Mouse (Mus musculus) embryonic facial prominence, embryonic 15.5 days (tissue): ENCODE measurements around the gene Alas2. TPM values are rescaled to one million over a fixed set of nuclear protein-coding genes. Genes with fewer than 3 reads are reported as not detected.

Experiments used
- ATAC-seq: fragments of 200-750 bp; cut with Nextera tagmentation; 2 replicates; pipeline ENCODE4 v1.8.0; 2017; ENCODE audit warnings: low read depth, moderate TSS enrichment; ENCODE audit not compliant: insufficient number of reproducible peaks, low FRiP score, low TSS enrichment
- H3K27ac ChIP-seq: fragments of 300-500 bp; sonication (generic); replicated peaks from 2 replicates; pipeline ENCODE4 v1.5.1; 2015; ENCODE audit warnings: mild to moderate bottlenecking, inconsistent platforms
- H3K27me3 ChIP-seq: fragments of 300-500 bp; sonication (generic); 2 replicates; pipeline ENCODE4 v1.6.1; 2015; ENCODE audit warnings: inconsistent platforms
- H3K36me3 ChIP-seq: fragments of 300-500 bp; sonication (generic); 2 replicates; pipeline ENCODE4 v1.6.1; 2015; ENCODE audit warnings: mild to moderate bottlenecking, inconsistent platforms
- H3K4me1 ChIP-seq: fragments of 300-500 bp; sonication (generic); 2 replicates; pipeline ENCODE4 v1.6.1; 2015; ENCODE audit warnings: inconsistent platforms
- H3K4me2 ChIP-seq: fragments of 300-500 bp; sonication (generic); replicated peaks from 2 replicates; pipeline ENCODE4 v1.6.1; 2015; ENCODE audit warnings: mild to moderate bottlenecking, inconsistent platforms
- H3K4me3 ChIP-seq: fragments of 300-500 bp; sonication (generic); replicated peaks from 2 replicates; pipeline ENCODE4 v1.5.1; 2015; ENCODE audit warnings: mild to moderate bottlenecking, inconsistent platforms
- H3K9ac ChIP-seq: fragments of 300-500 bp; sonication (generic); 2 replicates; pipeline ENCODE4 v1.6.1; 2015; ENCODE audit warnings: inconsistent platforms
- H3K9me3 ChIP-seq: fragments of 300-500 bp; sonication (generic); replicated peaks from 2 replicates; pipeline ENCODE4 v1.6.1; 2016; ENCODE audit warnings: inconsistent platforms
- WGBS: fragments of 180-500 bp; shearing (Covaris S2); methylation state at CpG from one replicate; pipeline ENCODE4 v1.1.7; 2015; 5-methylcytosine and 5-hydroxymethylcytosine counted together
- polyA plus RNA-seq: library from polyadenylated mRNA; unstranded; fragments of >200 nt; fragmentation: Nextera tagmentation; extraction: Ambion mirVana; gene quantifications from 2 replicates; pipeline ENCODE4 v1.2.1, GENCODE M21; 2015

Gene Alas2
- polyA plus RNA-seq, 1 experiment from 2014 or later: 66.9 TPM

- Histone ChIP-seq H3K27me3 (peaks cover 5% of the 10 kb centered on the region; the same call in 1 of the 2 replicates), H3K9me3 (no peaks in the 10 kb centered on the region), H3K27ac (no peak overlapping the region), H3K4me3 (no peak overlapping the region), H3K9ac (no peak overlapping the region), H3K36me3 (no peaks in the 10 kb centered on the region), H3K4me1 (no peaks in the 10 kb centered on the region), H3K4me2 (no peak overlapping the region)
- 85% methylated on average over 12 of the region's 12 CpGs for WGBS
- no peak for ATAC-seq
Observed at GRCm38 (mm10) chrX:150564644-150565357, 17.6 kb downstream of the Alas2 start.

- H3K27me3 ChIP-seq: no peaks in the 10 kb centered on the region
- H3K4me2 ChIP-seq: no peak overlapping the region
- no peak overlapping the region for H3K4me3 ChIP-seq
- H3K36me3 ChIP-seq: peaks cover 15% of the 10 kb centered on the region
- H3K9me3 ChIP-seq: no peaks in the 10 kb centered on the region
- H3K4me1 ChIP-seq: no peaks in the 10 kb centered on the region
- no peak overlapping the region for H3K27ac ChIP-seq
- H3K9ac ChIP-seq: no peak overlapping the region
- ATAC-seq: no peak
Observed at GRCm38 (mm10) chrX:150581921-150582320, 34.7 kb downstream of the Alas2 start.

GRCm38 (mm10) chrX:150585116-150585515, 37.9 kb downstream of the Alas2 start:
- Histone ChIP-seq H3K36me3 (peaks cover 15% of the 10 kb centered on the region), H3K4me1 (no peaks in the 10 kb centered on the region), H3K27ac (no peak overlapping the region), H3K4me2 (no peak overlapping the region), H3K9ac (no peak overlapping the region), H3K27me3 (no peaks in the 10 kb centered on the region), H3K4me3 (no peak overlapping the region), H3K9me3 (no peaks in the 10 kb centered on the region)
- WGBS: 89% methylated on average over 8 of the region's 8 CpGs
- ATAC-seq: no peak

GRCm38 (mm10) chrX:150588023-150588764, 41.0 kb downstream of the Alas2 start, which contains the start of gene Pfkfb1:
TSS of gene Pfkfb1 (plus strand) at chrX:150588229.
- WGBS: 18% methylated on average over 35 of the region's 35 CpGs
- H3K9me3 ChIP-seq: no peaks in the 10 kb centered on the region

GRCm38 (mm10) chrX:150589696-150590095, 42.5 kb downstream of the Alas2 start, which contains the start of gene Apex2:
TSS of gene Apex2 (minus strand) at chrX:150589868.
- Histone ChIP-seq H3K4me3 (peak within 1 kb of the TSS; percentile 55), H3K9ac (no peak within 1 kb of the TSS)

More at GRCm38 (mm10) chrX:150588023-150588764, 41.0 kb downstream of the Alas2 start, which contains the start of gene Pfkfb1:
- peaks cover 7% of the 10 kb centered on the region; the same call in 1 of the 2 replicates for H3K36me3 ChIP-seq
- H3K4me2 ChIP-seq: peak within 1 kb of the TSS; percentile 53
- H3K4me3 ChIP-seq: peak within 1 kb of the TSS; percentile 55
- peak; percentile 87 for ATAC-seq
- H3K27me3 ChIP-seq: no peaks in the 10 kb centered on the region
- H3K9ac ChIP-seq: peak within 1 kb of the TSS; percentile 39
- H3K27ac ChIP-seq: peak within 1 kb of the TSS; percentile 84
- H3K4me1 ChIP-seq: no peaks in the 10 kb centered on the region

GRCm38 (mm10) chrX:150593266-150594035, 46.3 kb downstream of the Alas2 start:
- Histone ChIP-seq H3K9me3 (no peaks in the 10 kb centered on the region), H3K27me3 (no peaks in the 10 kb centered on the region; the same call in none of the 2 replicates), H3K4me3 (no peak overlapping the region), H3K4me2 (no peak overlapping the region), H3K27ac (no peak overlapping the region), H3K9ac (no peak overlapping the region), H3K4me1 (no peaks in the 10 kb centered on the region), H3K36me3 (no peaks in the 10 kb centered on the region)
- no peak for ATAC-seq
- 79% methylated on average over 12 of the region's 12 CpGs for WGBS

More at GRCm38 (mm10) chrX:150589696-150590095, 42.5 kb downstream of the Alas2 start, which contains the start of gene Apex2:
- H3K36me3 ChIP-seq: peaks cover 4% of the 10 kb centered on the region; the same call in 1 of the 2 replicates
- H3K27me3 ChIP-seq: no peaks in the 10 kb centered on the region
- 67% methylated on average over 5 of the region's 5 CpGs for WGBS
- no peak for ATAC-seq
- no peak within 1 kb of the TSS for H3K27ac ChIP-seq
- H3K9me3 ChIP-seq: no peaks in the 10 kb centered on the region
- peak within 1 kb of the TSS; percentile 53 for H3K4me2 ChIP-seq
- no peaks in the 10 kb centered on the region for H3K4me1 ChIP-seq

- Histone ChIP-seq H3K4me2 (no peak overlapping the region), H3K27ac (no peak overlapping the region)
Observed at GRCm38 (mm10) chrX:150594176-150594575, 47.0 kb downstream of the Alas2 start.

GRCm38 (mm10) chrX:150595016-150595760, 48.0 kb downstream of the Alas2 start:
- H3K4me1 ChIP-seq: no peaks in the 10 kb centered on the region
- no peak overlapping the region for H3K27ac ChIP-seq
- H3K4me2 ChIP-seq: no peak overlapping the region
- H3K27me3 ChIP-seq: no peaks in the 10 kb centered on the region; the same call in none of the 2 replicates
- no peaks in the 10 kb centered on the region for H3K9me3 ChIP-seq
- ATAC-seq: no peak
- H3K9ac ChIP-seq: no peak overlapping the region
- H3K36me3 ChIP-seq: no peaks in the 10 kb centered on the region
- WGBS: 72% methylated on average over 9 of the region's 9 CpGs
- no peak overlapping the region for H3K4me3 ChIP-seq

More at GRCm38 (mm10) chrX:150594176-150594575, 47.0 kb downstream of the Alas2 start:
- Histone ChIP-seq H3K9ac (no peak overlapping the region), H3K27me3 (no peaks in the 10 kb centered on the region; the same call in none of the 2 replicates), H3K4me3 (no peak overlapping the region), H3K9me3 (no peaks in the 10 kb centered on the region), H3K36me3 (no peaks in the 10 kb centered on the region), H3K4me1 (no peaks in the 10 kb centered on the region)
- 88% methylated on average over 3 of the region's 3 CpGs for WGBS
- no peak for ATAC-seq

GRCm38 (mm10) chrX:150598882-150599281, 51.7 kb downstream of the Alas2 start:
- WGBS: 89% methylated on average over 2 of the region's 2 CpGs
- H3K4me1 ChIP-seq: no peaks in the 10 kb centered on the region

More at GRCm38 (mm10) chrX:150598882-150599281, 51.7 kb downstream of the Alas2 start:
- no peaks in the 10 kb centered on the region for H3K9me3 ChIP-seq
- H3K4me2 ChIP-seq: no peak overlapping the region
- no peak for ATAC-seq
- no peak overlapping the region for H3K4me3 ChIP-seq
- no peaks in the 10 kb centered on the region for H3K36me3 ChIP-seq
- H3K9ac ChIP-seq: no peak overlapping the region
- no peaks in the 10 kb centered on the region; the same call in none of the 2 replicates for H3K27me3 ChIP-seq
- H3K27ac ChIP-seq: no peak overlapping the region
